Mouse (Mus musculus): ENCODE results near the gene Ndufv2.

GRCm38 (mm10) chr17:66106601-66107267, 5.4 kb upstream of the Ndufv2 start:
- no peak for TF ChIP-seq ZNF384 (IDR thresholded peaks at IDR 0.05; ENCODE audit: low read depth, low read length)
- TF ChIP-seq HCFC1 (IDR thresholded peaks at IDR 0.05; ENCODE audit: borderline replicate concordance, insufficient read depth, low read length), result no peak
- TF ChIP-seq MAFK (IDR thresholded peaks at IDR 0.05; ENCODE audit: insufficient read depth, low read depth, low read length), result no peak
- no peak for TF ChIP-seq CHD2 (IDR thresholded peaks at IDR 0.05; ENCODE audit: low read depth, low read length)
- TF ChIP-seq ZC3H11A (IDR thresholded peaks at IDR 0.05; ENCODE audit: borderline replicate concordance, low read depth, low read length), result peak; percentile 28; the same call in 1 of the 2 replicates
